Mouse (Mus musculus) lung, postnatal 0 days (tissue): ENCODE data around the gene Tmem171. TPM values are rescaled to one million over a fixed set of nuclear protein-coding genes. Genes with fewer than 3 reads are reported as not detected.

ENCODE experiments used
- ATAC-seq: fragments of 200-750 bp; cut with Nextera tagmentation; 2 replicates; pipeline ENCODE4 v1.8.0; 2017; ENCODE audit warnings: moderate library complexity
- DNase-seq: peaks from one replicate; pipeline ENCODE4 v3.0.0-alpha.2; 2016; ENCODE audit warnings: low spot score
- H3K27ac ChIP-seq: fragments of 300-500 bp; sonication (generic); 2 replicates; pipeline ENCODE4 v1.5.1; 2014; ENCODE audit warnings: antibody characterized with exemption, mild to moderate bottlenecking, low read length, mixed read lengths
- H3K27me3 ChIP-seq: fragments of 300-500 bp; sonication (generic); replicated peaks from 2 replicates; pipeline ENCODE4 v1.6.1; 2014; ENCODE audit warnings: low read length, mixed read lengths; ENCODE audit not compliant: insufficient read depth
- H3K36me3 ChIP-seq: fragments of 300-500 bp; sonication (generic); 2 replicates; pipeline ENCODE4 v1.6.1; 2014; ENCODE audit warnings: low read length, mixed read lengths; ENCODE audit not compliant: insufficient read depth
- H3K4me1 ChIP-seq: fragments of 300-500 bp; sonication (generic); 2 replicates; pipeline ENCODE4 v1.6.1; 2014; ENCODE audit warnings: antibody characterized with exemption, low read depth, low read length, mixed read lengths; ENCODE audit not compliant: insufficient read depth
- H3K4me2 ChIP-seq: fragments of 300-500 bp; sonication (generic); replicated peaks from 2 replicates; pipeline ENCODE4 v1.6.1; 2014; ENCODE audit warnings: low read depth, mild to moderate bottlenecking, low read length, moderate library complexity, mixed read lengths
- H3K4me3 ChIP-seq: fragments of 300-500 bp; sonication (generic); 2 replicates; pipeline ENCODE4 v1.5.1; 2014; ENCODE audit warnings: low read depth, low read length
- H3K9ac ChIP-seq: fragments of 300-500 bp; sonication (generic); replicated peaks from 2 replicates; pipeline ENCODE4 v1.6.1; 2014; ENCODE audit warnings: low read depth, mild to moderate bottlenecking
- H3K9me3 ChIP-seq: fragments of 300-500 bp; sonication (generic); 2 replicates; pipeline ENCODE4 v1.6.1; 2016; ENCODE audit warnings: low read length, mixed read lengths
- CTCF ChIP-seq: IDR thresholded peaks from 2 replicates; pipeline ENCODE4 v1.5.1; 2016; ENCODE audit warnings: antibody characterized with exemption, mild to moderate bottlenecking
- EP300 ChIP-seq: IDR thresholded peaks from 2 replicates; pipeline ENCODE4 v1.6.1; 2016; ENCODE audit warnings: antibody characterized with exemption, mild to moderate bottlenecking, control low read depth
- WGBS: fragments of 180-500 bp; shearing (Covaris S2); extraction: QIAGEN DNeasy Blood & Tissue Kit; methylation state at CpG from one replicate; pipeline ENCODE4 v1.1.7; 2014; 5-methylcytosine and 5-hydroxymethylcytosine counted together
- polyA plus RNA-seq: library from polyadenylated mRNA; unstranded; fragments of >200 nt; fragmentation: Nextera tagmentation; extraction: Ambion mirVana; gene quantifications from 2 replicates; pipeline ENCODE4 v1.2.1, GENCODE M21; 2015

Tmem171 gene
- polyA plus RNA-seq, 1 experiment from 2014 or later = 22.1 TPM

DNA sequence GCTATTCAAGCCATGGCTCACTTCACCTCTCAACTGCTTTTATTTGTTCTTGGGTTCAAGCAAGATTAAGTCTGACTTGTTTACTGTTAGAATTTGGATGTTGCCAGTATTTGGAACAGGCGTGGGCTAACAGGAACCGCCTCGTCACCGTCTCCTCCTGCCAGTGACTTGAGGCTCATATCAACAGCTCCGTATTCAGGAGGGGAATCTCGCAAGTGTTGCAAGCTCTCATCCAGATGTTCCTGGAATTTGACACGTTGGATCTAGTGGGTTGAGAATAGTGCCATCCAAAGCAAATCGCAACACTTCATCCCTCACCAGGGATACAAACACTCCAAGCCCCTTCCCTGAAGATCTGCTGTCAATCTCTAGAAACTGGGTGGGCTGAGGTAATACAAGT is 15.6 kb upstream of the Tmem171 start:
- H3K27ac ChIP-seq = peak overlapping the region; percentile 33; the same call in 1 of the 2 replicates
- WGBS = 35% methylated on average over 8 of the region's 8 CpGs

DNA sequence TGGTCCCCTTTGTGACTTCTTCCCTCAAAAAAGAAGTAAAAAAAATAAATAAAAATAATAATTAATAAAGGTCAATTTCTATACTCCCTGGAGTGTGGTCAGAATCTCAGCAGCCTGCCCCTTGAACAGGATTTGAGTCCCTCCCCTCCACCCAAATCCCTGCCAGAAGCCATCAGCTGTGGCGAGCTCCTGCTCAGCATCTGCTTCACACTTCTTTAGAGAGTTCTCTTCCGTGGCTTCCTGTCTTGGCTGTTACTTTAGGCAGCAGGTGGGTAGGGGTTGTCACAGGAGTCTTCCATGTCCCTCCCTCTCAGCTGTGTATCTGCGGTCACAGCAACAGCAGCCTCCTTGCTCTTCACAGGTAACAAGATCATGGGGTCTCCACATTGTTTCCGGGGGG is 10.9 kb upstream of the Tmem171 start:
- TF ChIP-seq CTCF (no peak), EP300 (no peak)
- WGBS = 73% methylated on average over 4 of the region's 4 CpGs
- Histone ChIP-seq H3K36me3 (no peaks in the 10 kb centered on the region), H3K27me3 (no peaks in the 10 kb centered on the region), H3K4me1 (peaks cover 3% of the 10 kb centered on the region), H3K4me2 (no peak overlapping the region), H3K9ac (no peak overlapping the region), H3K4me3 (no peak overlapping the region), H3K27ac (no peak overlapping the region), H3K9me3 (no peaks in the 10 kb centered on the region)
- no peak for ATAC-seq
- DNase-seq = no peak

More for the DNA sequence above, 15.6 kb upstream of the Tmem171 start:
- DNase-seq (peak; percentile 87), ATAC-seq (peak; percentile 91)
- Histone ChIP-seq H3K4me2 (no peak overlapping the region), H3K9me3 (no peaks in the 10 kb centered on the region), H3K36me3 (no peaks in the 10 kb centered on the region), H3K4me3 (no peak overlapping the region), H3K27me3 (no peaks in the 10 kb centered on the region), H3K9ac (no peak overlapping the region), H3K4me1 (peaks cover 3% of the 10 kb centered on the region)
- TF ChIP-seq EP300 (peak; percentile 70; the same call in 1 of the 2 replicates), CTCF (no peak)

- Histone ChIP-seq H3K36me3 (no peaks in the 10 kb centered on the region), H3K4me1 (peaks cover 11% of the 10 kb centered on the region), H3K4me3 (no peak overlapping the region), H3K27ac (no peak overlapping the region), H3K9me3 (no peaks in the 10 kb centered on the region), H3K9ac (no peak overlapping the region), H3K27me3 (no peaks in the 10 kb centered on the region), H3K4me2 (no peak overlapping the region)
- no peak for TF ChIP-seq EP300
- TF ChIP-seq CTCF = no peak
- ATAC-seq (no peak), DNase-seq (no peak)
- 74% methylated on average over 6 of the region's 8 CpGs for WGBS
Observed at GRCm38 (mm10) chr13:98703786-98704185, 9.2 kb upstream of the Tmem171 start.

DNA sequence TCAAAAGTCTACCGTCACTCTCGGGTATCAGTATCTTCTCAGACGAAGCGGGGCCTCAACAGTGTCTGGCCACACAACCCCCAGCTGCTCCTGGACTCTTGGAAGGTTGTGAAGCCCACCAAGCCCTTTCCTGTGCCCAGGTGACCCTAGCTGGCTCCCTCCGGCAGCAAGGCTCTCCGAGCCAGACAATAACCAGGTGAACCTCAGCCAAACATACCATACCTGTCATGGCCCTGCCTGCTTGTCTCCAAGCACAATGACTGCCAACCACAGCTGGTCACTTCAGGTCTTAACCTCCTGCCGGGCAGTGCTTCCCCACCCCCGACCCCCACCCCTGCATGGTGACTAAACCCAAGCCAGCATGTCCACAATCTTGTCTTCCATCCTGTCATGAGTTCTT is 7.7 kb upstream of the Tmem171 start:
- ATAC-seq = no peak
- no peak for TF ChIP-seq EP300
- no peak for TF ChIP-seq CTCF
- Histone ChIP-seq H3K27ac (no peak overlapping the region), H3K9me3 (no peaks in the 10 kb centered on the region), H3K4me1 (peaks cover 11% of the 10 kb centered on the region), H3K36me3 (no peaks in the 10 kb centered on the region), H3K9ac (no peak overlapping the region), H3K4me2 (no peak overlapping the region), H3K4me3 (no peak overlapping the region), H3K27me3 (no peaks in the 10 kb centered on the region)
- no peak for DNase-seq
- 84% methylated on average over 8 of the region's 8 CpGs for WGBS

DNA sequence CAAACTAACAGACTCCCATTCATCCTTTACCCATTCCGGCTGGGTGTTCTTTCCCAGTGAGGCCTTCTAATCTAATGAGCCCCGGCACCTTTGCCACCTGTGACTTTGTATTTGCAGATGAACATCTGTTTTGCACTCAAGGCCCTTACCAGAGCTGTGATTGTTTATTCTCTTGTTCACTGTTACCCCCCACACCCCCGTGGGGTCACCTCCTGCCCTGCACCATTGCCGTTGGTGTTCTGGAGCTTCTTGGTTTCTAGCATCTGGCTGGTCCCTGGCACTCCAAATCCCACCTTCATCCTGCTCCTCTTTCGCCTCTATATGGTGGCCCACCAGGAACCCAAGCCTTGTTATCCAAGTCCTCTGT is 6.7 kb upstream of the Tmem171 start:
- peaks cover 11% of the 10 kb centered on the region for H3K4me1 ChIP-seq
- ATAC-seq = no peak
- no peaks in the 10 kb centered on the region for H3K36me3 ChIP-seq
- TF ChIP-seq CTCF = no peak
- no peak for TF ChIP-seq EP300
- DNase-seq = no peak
- no peak overlapping the region for H3K4me2 ChIP-seq
- H3K27me3 ChIP-seq = no peaks in the 10 kb centered on the region
- no peak overlapping the region for H3K9ac ChIP-seq
- WGBS = 76% methylated on average over 5 of the region's 5 CpGs
- H3K27ac ChIP-seq = no peak overlapping the region
- no peak overlapping the region for H3K4me3 ChIP-seq
- no peaks in the 10 kb centered on the region for H3K9me3 ChIP-seq

- no peaks in the 10 kb centered on the region for H3K27me3 ChIP-seq
- no peak overlapping the region for H3K4me2 ChIP-seq
- WGBS = 34% methylated on average over 10 of the region's 10 CpGs
- H3K36me3 ChIP-seq = no peaks in the 10 kb centered on the region
- no peak overlapping the region for H3K9ac ChIP-seq
- H3K27ac ChIP-seq = peak overlapping the region; percentile 59
- no peak for TF ChIP-seq CTCF
- no peak for TF ChIP-seq EP300
- H3K4me1 ChIP-seq = peaks cover 11% of the 10 kb centered on the region
- no peak for ATAC-seq
- no peak overlapping the region for H3K4me3 ChIP-seq
- no peaks in the 10 kb centered on the region for H3K9me3 ChIP-seq
- peak; percentile 33 for DNase-seq
Observed at GRCm38 (mm10) chr13:98700661-98701308, 6.2 kb upstream of the Tmem171 start.
